Mouse (Mus musculus): ENCODE results near the gene Scap.

The Scap gene

GRCm38 (mm10) chr9:110333135-110333895 is at the start of gene Scap:
Gene Scap, plus strand, starts transcription at chr9:110333288.
- TF ChIP-seq GATA4 (IDR thresholded peaks at IDR 0.05; ENCODE audit: insufficient replicate concordance, low read length) = no peak

GRCm38 (mm10) chr9:110284075-110284697 is 48.9 kb upstream of the Scap start:
- no peak for TF ChIP-seq GATA4 (IDR thresholded peaks at IDR 0.05; ENCODE audit: insufficient replicate concordance, low read length)

- TF ChIP-seq GATA4 (IDR thresholded peaks at IDR 0.05; ENCODE audit: insufficient replicate concordance, low read length) = no peak
Observed at GRCm38 (mm10) chr9:110287321-110287924, 45.7 kb upstream of the Scap start.

- TF ChIP-seq GATA4 (IDR thresholded peaks at IDR 0.05; ENCODE audit: insufficient replicate concordance, low read length) = no peak
Observed at GRCm38 (mm10) chr9:110293254-110293718, 39.8 kb upstream of the Scap start.

- TF ChIP-seq GATA4 (IDR thresholded peaks at IDR 0.05; ENCODE audit: insufficient replicate concordance, low read length) = no peak
Observed at GRCm38 (mm10) chr9:110293873-110294415, 39.1 kb upstream of the Scap start.

- TF ChIP-seq GATA4 (IDR thresholded peaks at IDR 0.05; ENCODE audit: insufficient replicate concordance, low read length) = no peak
Observed at GRCm38 (mm10) chr9:110294786-110295185, 38.3 kb upstream of the Scap start.

GRCm38 (mm10) chr9:110296867-110297627 is 36.0 kb upstream of the Scap start:
- no peak for TF ChIP-seq GATA4 (IDR thresholded peaks at IDR 0.05; ENCODE audit: insufficient replicate concordance, low read length)

GRCm38 (mm10) chr9:110304516-110304915 is 28.6 kb upstream of the Scap start:
- TF ChIP-seq GATA4 (IDR thresholded peaks at IDR 0.05; ENCODE audit: insufficient replicate concordance, low read length) = no peak

GRCm38 (mm10) chr9:110304969-110305651 is 28.0 kb upstream of the Scap start, which contains the start of gene Elp6:
Gene Elp6, plus strand, starts transcription at chr9:110305173.
- TF ChIP-seq GATA4 (IDR thresholded peaks at IDR 0.05; ENCODE audit: insufficient replicate concordance, low read length) = no peak

GRCm38 (mm10) chr9:110306371-110306770 is 26.7 kb upstream of the Scap start:
- TF ChIP-seq GATA4 (IDR thresholded peaks at IDR 0.05; ENCODE audit: insufficient replicate concordance, low read length) = no peak

GRCm38 (mm10) chr9:110314706-110315105 is 18.4 kb upstream of the Scap start:
- no peak for TF ChIP-seq GATA4 (IDR thresholded peaks at IDR 0.05; ENCODE audit: insufficient replicate concordance, low read length)

- TF ChIP-seq GATA4 (IDR thresholded peaks at IDR 0.05; ENCODE audit: insufficient replicate concordance, low read length) = no peak
Observed at GRCm38 (mm10) chr9:110315410-110315809, 17.7 kb upstream of the Scap start.

- no peak for TF ChIP-seq GATA4 (IDR thresholded peaks at IDR 0.05; ENCODE audit: insufficient replicate concordance, low read length)
Observed at GRCm38 (mm10) chr9:110315904-110316303, 17.2 kb upstream of the Scap start.

GRCm38 (mm10) chr9:110316503-110316902 is 16.6 kb upstream of the Scap start:
- TF ChIP-seq GATA4 (IDR thresholded peaks at IDR 0.05; ENCODE audit: insufficient replicate concordance, low read length) = no peak
